Mouse (Mus musculus) intestine, postnatal 0 days (tissue): Measurements from ENCODE around the gene Rps27l. TPM values are rescaled to one million over a fixed set of nuclear protein-coding genes. Genes with fewer than 3 reads are reported as not detected.

Experiments used
- ATAC-seq: fragments of 200-750 bp; cut with Nextera tagmentation; 2 replicates; pipeline ENCODE4 v1.8.0; 2017; ENCODE audit warnings: mild to moderate bottlenecking, moderate TSS enrichment, moderate library complexity
- H3K27ac ChIP-seq: fragments of 300-500 bp; sonication (generic); 2 replicates; pipeline ENCODE4 v1.5.1; 2014; ENCODE audit warnings: mild to moderate bottlenecking, low read depth, low read length, moderate library complexity
- H3K27me3 ChIP-seq: fragments of 300-500 bp; sonication (generic); replicated peaks from 2 replicates; pipeline ENCODE4 v1.6.1; 2014; ENCODE audit warnings: low read length, mixed read lengths; ENCODE audit not compliant: control insufficient read depth, insufficient read depth
- H3K36me3 ChIP-seq: fragments of 300-500 bp; sonication (generic); 2 replicates; pipeline ENCODE4 v1.6.1; 2014; ENCODE audit warnings: mild to moderate bottlenecking, moderate library complexity; ENCODE audit not compliant: control insufficient read depth, insufficient read depth
- H3K4me1 ChIP-seq: fragments of 300-500 bp; sonication (generic); replicated peaks from 2 replicates; pipeline ENCODE4 v1.6.1; 2014; ENCODE audit warnings: antibody characterized with exemption, low read length, mixed read lengths; ENCODE audit not compliant: control insufficient read depth, insufficient read depth
- H3K4me2 ChIP-seq: fragments of 300-500 bp; sonication (generic); replicated peaks from 2 replicates; pipeline ENCODE4 v1.6.1; 2014; ENCODE audit warnings: low read depth, mild to moderate bottlenecking, moderate library complexity
- H3K4me3 ChIP-seq: fragments of 300-500 bp; sonication (generic); 2 replicates; pipeline ENCODE4 v1.5.1; 2014; ENCODE audit warnings: low read depth, low read length
- H3K9ac ChIP-seq: fragments of 300-500 bp; sonication (generic); 2 replicates; pipeline ENCODE4 v1.6.1; 2014; ENCODE audit warnings: mild to moderate bottlenecking, low read depth, low read length
- H3K9me3 ChIP-seq: fragments of 300-500 bp; sonication (generic); 2 replicates; pipeline ENCODE4 v1.6.1; 2016; ENCODE audit warnings: mixed run types; ENCODE audit not compliant: control insufficient read depth
- CTCF ChIP-seq: sonication (generic); IDR thresholded peaks from 2 replicates; pipeline ENCODE4 v1.5.1; 2016; ENCODE audit warnings: low read depth, mild to moderate bottlenecking, control low read depth, antibody characterized with exemption, moderate library complexity
- WGBS: fragments of 180-500 bp; shearing (Covaris S2); extraction: QIAGEN DNeasy Blood & Tissue Kit; methylation state at CpG from one replicate; pipeline ENCODE4 v1.1.7; 2014; 5-methylcytosine and 5-hydroxymethylcytosine counted together
- polyA plus RNA-seq: library from polyadenylated mRNA; unstranded; fragments of >200 nt; fragmentation: Nextera tagmentation; extraction: Ambion mirVana; gene quantifications from 2 replicates; pipeline ENCODE4 v1.2.1, GENCODE M21; 2015

Gene Rps27l
- polyA plus RNA-seq, 1 experiment from 2014 or later: 778 TPM

GRCm38 (mm10) chr9:66991021-66991749, 45.3 kb downstream of the Rps27l start:
- H3K9me3 ChIP-seq: no peaks in the 10 kb centered on the region
- no peak overlapping the region for H3K4me3 ChIP-seq
- H3K4me2 ChIP-seq: no peak overlapping the region
- 50% methylated on average over 9 of the region's 9 CpGs for WGBS
- H3K36me3 ChIP-seq: no peaks in the 10 kb centered on the region
- no peak for TF ChIP-seq CTCF
- no peaks in the 10 kb centered on the region for H3K27me3 ChIP-seq
- ATAC-seq: no peak
- no peak overlapping the region for H3K27ac ChIP-seq
- H3K4me1 ChIP-seq: no peaks in the 10 kb centered on the region
- H3K9ac ChIP-seq: no peak overlapping the region

- H3K9me3 ChIP-seq: no peaks in the 10 kb centered on the region
- H3K9ac ChIP-seq: no peak overlapping the region
- no peak overlapping the region for H3K4me3 ChIP-seq
- ATAC-seq: no peak
- no peaks in the 10 kb centered on the region for H3K36me3 ChIP-seq
- WGBS: 61% methylated on average over 8 of the region's 8 CpGs
- H3K27me3 ChIP-seq: no peaks in the 10 kb centered on the region
- no peak overlapping the region for H3K4me2 ChIP-seq
- H3K4me1 ChIP-seq: no peaks in the 10 kb centered on the region
- TF ChIP-seq CTCF: no peak
- no peak overlapping the region for H3K27ac ChIP-seq
Measured at GRCm38 (mm10) chr9:66991750-66992410, 46.0 kb downstream of the Rps27l start.

Other genes starting within 250 kb of the Rps27l start
- gene Car12, start 232.4 kb upstream of the Rps27l start, polyA plus RNA-seq: 5.9 and 7.3 TPM in 2 replicates
- 11.1 and 11.8 TPM in 2 replicates for gene Aph1b, start 150.6 kb upstream of the Rps27l start, polyA plus RNA-seq
- gene Gm10647, start 149.0 kb upstream of the Rps27l start, polyA plus RNA-seq: 0.05 and 0.18 TPM in 2 replicates
- gene Aph1c, start 111.4 kb upstream of the Rps27l start, polyA plus RNA-seq: 36.8 and 44.0 TPM in 2 replicates
- gene Rab8b, start 26.4 kb upstream of the Rps27l start, polyA plus RNA-seq: 16.2 and 18.9 TPM in 2 replicates
- gene Lactb, start 29.4 kb downstream of the Rps27l start, polyA plus RNA-seq: 14.9 and 17.2 TPM in 2 replicates
- 1,318 and 1,424 TPM in 2 replicates for gene Tpm1, start 103.3 kb downstream of the Rps27l start, polyA plus RNA-seq